ENCODE assay signal across 8 mouse cellular contexts in genomic region chr3:37976566-37976965, GRCm38 (mm10).
DNase-seq lines count a peak whose midpoint lies in the region; ATAC-seq and TF ChIP-seq lines count a peak whose summit lies in the region.

No protein-coding gene starts in this region.

- H3K4me3 ChIP-seq in hindbrain, postnatal 0 days (ENCODE audit: low read length) = peak overlapping the region; percentile 5; the same call in 1 of the 2 replicates
- no peak overlapping the region for H3K4me3 ChIP-seq in limb, embryonic 11.5 days (ENCODE audit: low read depth, low read length)
- H3K4me3 ChIP-seq in neural tube, embryonic 12.5 days = no peak overlapping the region

- no peak overlapping the region for H3K27ac ChIP-seq in hindbrain, postnatal 0 days
- H3K27ac ChIP-seq in limb, embryonic 11.5 days (replicated peaks; ENCODE audit: low read depth, low read length) = no peak overlapping the region; the same call in 1 of the 2 replicates
- H3K27ac ChIP-seq in neural tube, embryonic 12.5 days = no peak overlapping the region

- DNase-seq in adrenal gland, adult 2 months = peak; percentile 50
- peak; percentile 68 to 75 for DNase-seq in cerebellum, postnatal 10 days
- peak; percentile 92 for DNase-seq in gastrocnemius, postnatal 25 days
- DNase-seq in hindbrain, postnatal 0 days (ENCODE audit: low spot score) = peak; percentile 51
- peak; percentile 73 for DNase-seq in limb, embryonic 11.5 days (ENCODE audit: low spot score)
- DNase-seq in spleen, postnatal 10 days (ENCODE audit: low spot score in 2 of 2) = no peak

- H3K4me2 ChIP-seq in hindbrain, postnatal 0 days (ENCODE audit: low read depth, low read length) = peak overlapping the region; percentile 47
- H3K4me2 ChIP-seq in limb, embryonic 11.5 days (ENCODE audit: low read depth, severe bottlenecking) = peak overlapping the region; percentile 32; the same call in 1 of the 2 replicates
- H3K4me2 ChIP-seq in neural tube, embryonic 12.5 days (replicated peaks) = peak overlapping the region; percentile 18

- 25% methylated on average over 13 of the region's 13 CpGs for WGBS in hindbrain, postnatal 0 days
- WGBS in limb, embryonic 11.5 days = 21% methylated on average over 13 of the region's 13 CpGs
- WGBS in neural tube, embryonic 12.5 days = 39% methylated on average over 13 of the region's 13 CpGs

- no peaks in the 10 kb centered on the region for H3K4me1 ChIP-seq in hindbrain, postnatal 0 days (ENCODE audit: insufficient read depth, low read length)
- peaks cover 13% of the 10 kb centered on the region for H3K4me1 ChIP-seq in limb, embryonic 11.5 days (ENCODE audit: control insufficient read depth, insufficient read depth, low read length)
- H3K4me1 ChIP-seq in neural tube, embryonic 12.5 days = peaks cover 4% of the 10 kb centered on the region; the same call in 1 of the 2 replicates

- peak; percentile 45; the same call in 1 of the 2 replicates for ATAC-seq in hindbrain, postnatal 0 days
- ATAC-seq in limb, embryonic 11.5 days (ENCODE audit: insufficient number of reproducible peaks, low FRiP score, low TSS enrichment, low read depth) = no peak
- no peak for ATAC-seq in neural tube, embryonic 12.5 days (ENCODE audit: low FRiP score, low read depth)
- ATAC-seq in megakaryocyte, adult 5-6 weeks (ENCODE audit: poor library complexity, severe bottlenecking) = no peak

- no peaks in the 10 kb centered on the region for H3K9me3 ChIP-seq in hindbrain, postnatal 0 days (ENCODE audit: low read length)
- H3K9me3 ChIP-seq in limb, embryonic 11.5 days (ENCODE audit: control insufficient read depth, low read length) = no peaks in the 10 kb centered on the region
- H3K9me3 ChIP-seq in neural tube, embryonic 12.5 days = no peaks in the 10 kb centered on the region

- no peaks in the 10 kb centered on the region for H3K27me3 ChIP-seq in hindbrain, postnatal 0 days (ENCODE audit: insufficient read depth, low read length)
- H3K27me3 ChIP-seq in limb, embryonic 11.5 days (ENCODE audit: control insufficient read depth, insufficient read depth, low read length) = no peaks in the 10 kb centered on the region
- no peaks in the 10 kb centered on the region for H3K27me3 ChIP-seq in neural tube, embryonic 12.5 days (replicated peaks)

- no peak overlapping the region for H3K9ac ChIP-seq in hindbrain, postnatal 0 days (replicated peaks; ENCODE audit: low read length)
- no peak overlapping the region for H3K9ac ChIP-seq in limb, embryonic 11.5 days (ENCODE audit: low read length)
- no peak overlapping the region for H3K9ac ChIP-seq in neural tube, embryonic 12.5 days

- no peaks in the 10 kb centered on the region for H3K36me3 ChIP-seq in hindbrain, postnatal 0 days (ENCODE audit: insufficient read depth, low read length)
- H3K36me3 ChIP-seq in limb, embryonic 11.5 days (ENCODE audit: control insufficient read depth, insufficient read depth, low read length) = no peaks in the 10 kb centered on the region
- H3K36me3 ChIP-seq in neural tube, embryonic 12.5 days = no peaks in the 10 kb centered on the region

- TF ChIP-seq CTCF in hindbrain, postnatal 0 days (IDR thresholded peaks at IDR 0.05; ENCODE audit: low read depth) = no peak

Comparison
In these comparisons a context has a peak if more than half of its experiments do, and no peak if none do; other contexts are left out.
1. DNase-seq: peak in adrenal gland, adult 2 months (single experiment), cerebellum, postnatal 10 days (2 of 2), gastrocnemius, postnatal 25 days (single experiment), hindbrain, postnatal 0 days (single experiment) and limb, embryonic 11.5 days (single experiment); none in spleen, postnatal 10 days (0 of 2).
2. Peak in every context shown above with its lines, with median percentiles within 50 percentile points of each other: H3K4me2 ChIP-seq.